19 mouse cellular contexts compared by ENCODE assay signal in genomic region chr3:154842247-154842646, GRCm38 (mm10).
"Had no signal": no experiment of that assay in that cellular context is flagged by ENCODE, and none has a peak within 500 bp of the region (broad histone marks: within the 10 kb centered on the region; RNA-seq: fewer than 3 reads in every experiment).

No protein-coding gene starts in this region.

- H3K27me3 ChIP-seq: kidney, embryonic 15.5 days; liver, embryonic 13.5 days; megakaryocyte, embryonic 14.5 days; midbrain, embryonic 13.5 days; neural tube, embryonic 13.5 days had no signal

- H3K9ac ChIP-seq: kidney, embryonic 15.5 days; liver, embryonic 13.5 days; midbrain, embryonic 13.5 days; neural tube, embryonic 13.5 days had no signal

- H3K9me3 ChIP-seq: kidney, embryonic 15.5 days; liver, embryonic 13.5 days; midbrain, embryonic 10.5 days; midbrain, embryonic 13.5 days; neural tube, embryonic 13.5 days had no signal

- H3K27ac ChIP-seq: kidney, embryonic 15.5 days; left cerebral cortex, adult 2 months; liver, embryonic 13.5 days; midbrain, embryonic 10.5 days; midbrain, embryonic 13.5 days; neural tube, embryonic 13.5 days; stomach, postnatal 0 days had no signal

- DNase-seq: kidney, postnatal 10 days; kidney, postnatal 36 days; layer of hippocampus, postnatal 36 days; liver, embryonic 13.5 days; lung, adult 2 months; lung, postnatal 14 days; lung, postnatal 4 days; thymus, adult 2 months; thymus, postnatal 14 days; thymus, postnatal 4 days had no signal

- H3K4me1 ChIP-seq: kidney, embryonic 15.5 days; liver, embryonic 13.5 days; megakaryocyte, embryonic 14.5 days; midbrain, embryonic 10.5 days; neural tube, embryonic 13.5 days had no signal

- H3K4me3 ChIP-seq: kidney, embryonic 15.5 days; left cerebral cortex, adult 2 months; liver, embryonic 13.5 days; megakaryocyte, embryonic 14.5 days; midbrain, embryonic 10.5 days; midbrain, embryonic 13.5 days; myocyte; neural tube, embryonic 13.5 days had no signal

- H3K4me2 ChIP-seq: kidney, embryonic 15.5 days; liver, embryonic 13.5 days; midbrain, embryonic 13.5 days; neural tube, embryonic 13.5 days had no signal

- ATAC-seq: midbrain, embryonic 13.5 days; midbrain, embryonic 16.5 days had no signal

- H3K36me3 ChIP-seq: kidney, embryonic 15.5 days; liver, embryonic 13.5 days; midbrain, embryonic 10.5 days; midbrain, embryonic 13.5 days; neural tube, embryonic 13.5 days had no signal
